Mouse (Mus musculus) kidney, adult 8-10 months (tissue): ENCODE data around the gene Tex10.
"Not testable (repeated sequence)": the region's sequence is repeated elsewhere in the genome, so short reads cannot be mapped to it uniquely, and the experiment has no call there.

Source experiments
- DNase-seq, 2 experiments: peaks; one replicate each; pipeline ENCODE4 v3.0.0; 2022

Tex10 gene

DNA sequence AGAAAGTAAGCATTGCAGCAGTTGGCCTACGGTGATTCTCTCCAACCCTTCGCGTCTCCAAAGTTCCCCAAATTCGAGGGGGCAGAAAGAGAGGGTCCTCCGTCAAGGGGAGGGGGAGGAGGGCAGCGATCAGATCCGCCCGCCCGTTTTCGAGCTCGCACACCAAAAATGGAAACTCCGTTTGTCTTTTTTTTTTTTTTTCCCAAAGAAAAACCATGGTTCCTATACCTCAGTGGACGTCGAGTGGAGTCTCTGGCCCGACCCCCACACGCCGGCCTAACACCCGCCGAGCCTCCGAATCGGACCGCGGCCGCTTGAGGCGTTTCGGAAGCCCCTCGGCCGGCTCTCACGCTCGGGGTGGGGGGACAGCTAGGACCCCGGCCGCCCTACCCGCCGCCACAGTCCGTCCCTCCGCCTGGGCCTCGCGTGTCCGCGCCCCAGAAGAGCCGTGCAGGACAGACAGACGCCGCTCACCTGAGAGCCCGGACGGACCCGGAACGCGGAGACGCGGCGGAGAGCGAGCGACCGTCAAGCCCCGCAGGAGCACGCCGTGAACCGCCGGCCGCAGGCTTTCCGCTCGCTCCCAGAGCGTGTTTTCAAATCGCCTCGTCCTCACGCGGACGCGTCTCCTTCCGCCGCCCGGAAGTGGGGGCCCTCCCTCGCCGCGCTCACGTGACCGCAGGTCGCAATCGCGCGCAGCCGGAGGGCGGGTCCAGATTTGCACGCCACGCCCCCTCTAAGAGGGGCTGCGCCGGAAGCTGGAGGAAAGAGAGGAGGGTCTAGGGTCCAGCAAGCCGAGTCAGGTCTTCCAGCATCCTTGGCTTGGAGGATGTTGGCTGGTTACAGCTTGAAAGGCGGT is at the start of gene Tex10:
Gene Tex10 (minus strand): TSS at position 668 of the 859 bp plus-strand sequence.
- DNase-seq: peak; percentile 82 to 86

DNA sequence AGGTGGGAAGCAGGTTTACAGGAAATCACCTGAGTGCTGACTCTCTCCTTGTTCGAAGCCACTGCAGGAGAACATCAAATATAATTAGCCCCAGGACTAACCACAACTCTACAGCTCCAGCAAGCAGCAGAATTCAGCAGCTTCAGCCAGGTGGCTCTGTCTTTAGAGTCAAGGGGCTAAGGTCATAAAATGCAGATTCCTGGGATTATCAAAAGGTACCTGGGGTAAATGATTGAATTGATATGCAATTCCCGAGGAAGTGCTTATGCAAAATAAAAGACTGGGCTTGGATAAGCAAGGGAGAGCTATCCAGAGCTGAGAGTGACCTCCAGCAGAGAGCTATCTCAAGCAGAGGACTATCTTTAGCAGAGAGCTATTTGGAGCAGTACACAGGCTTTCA is 37.6 kb upstream of the Tex10 start:
- DNase-seq: no peak

DNA sequence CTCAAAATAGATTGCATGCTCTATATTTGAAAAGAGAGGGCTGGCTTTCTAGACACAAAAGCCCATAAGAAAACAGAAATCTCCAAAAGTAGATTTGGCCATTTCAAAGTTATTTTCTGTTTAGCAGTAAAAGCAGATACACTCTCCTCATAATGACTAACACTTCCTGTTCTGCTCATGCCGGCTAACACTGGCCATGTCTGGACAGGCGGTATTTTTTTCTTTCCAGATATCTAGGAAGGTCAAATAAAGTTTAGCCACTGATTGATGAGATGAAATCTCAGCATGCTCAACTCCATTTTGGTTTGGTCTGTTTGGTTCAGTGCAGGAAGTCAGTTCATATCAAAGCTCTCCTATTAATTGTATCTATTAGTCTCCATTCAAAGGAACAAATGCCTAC is 19.3 kb upstream of the Tex10 start:
- no peak for DNase-seq

DNA sequence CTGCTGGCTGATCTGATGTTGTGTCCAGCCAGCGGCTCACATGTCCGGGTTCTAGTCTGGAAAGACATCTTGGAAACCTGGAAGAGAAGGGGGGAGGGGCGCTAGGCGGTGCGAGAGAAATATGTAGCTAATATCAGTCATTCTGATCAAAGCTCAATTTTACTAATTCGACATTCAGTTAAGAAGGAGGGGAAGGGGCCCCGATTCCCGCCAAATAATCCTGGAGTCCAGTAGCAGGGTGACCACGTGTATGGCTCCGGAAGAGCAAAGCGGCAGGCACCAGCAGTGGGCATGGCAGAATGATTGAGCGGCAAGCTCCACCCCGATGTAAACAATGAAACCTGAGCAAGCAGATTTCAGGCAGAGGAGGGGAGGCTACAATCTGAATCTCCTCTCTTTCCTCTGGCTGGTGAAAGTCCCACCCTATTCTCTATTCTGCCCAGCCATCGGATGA is 18.1 kb upstream of the Tex10 start:
- DNase-seq: no peak

DNA sequence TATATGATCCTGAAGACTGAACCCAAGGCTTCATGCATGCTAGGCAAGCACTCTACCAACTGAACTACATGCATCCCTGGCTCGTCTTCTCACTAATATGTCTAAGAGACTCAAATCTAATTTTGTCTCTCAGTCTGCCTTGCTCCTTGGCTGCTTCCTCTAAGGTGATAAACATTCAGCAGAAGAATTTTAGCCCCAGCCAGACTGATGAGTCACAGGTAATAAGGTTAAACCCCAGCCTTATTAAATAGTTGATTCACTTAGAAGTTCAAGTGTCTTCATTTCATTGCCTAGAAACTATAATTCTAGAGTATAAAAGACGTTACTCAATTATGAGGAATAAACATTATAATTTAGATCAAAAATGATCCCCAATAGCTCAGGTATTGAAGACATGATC is 15.7 kb upstream of the Tex10 start:
- no peak for DNase-seq

DNA sequence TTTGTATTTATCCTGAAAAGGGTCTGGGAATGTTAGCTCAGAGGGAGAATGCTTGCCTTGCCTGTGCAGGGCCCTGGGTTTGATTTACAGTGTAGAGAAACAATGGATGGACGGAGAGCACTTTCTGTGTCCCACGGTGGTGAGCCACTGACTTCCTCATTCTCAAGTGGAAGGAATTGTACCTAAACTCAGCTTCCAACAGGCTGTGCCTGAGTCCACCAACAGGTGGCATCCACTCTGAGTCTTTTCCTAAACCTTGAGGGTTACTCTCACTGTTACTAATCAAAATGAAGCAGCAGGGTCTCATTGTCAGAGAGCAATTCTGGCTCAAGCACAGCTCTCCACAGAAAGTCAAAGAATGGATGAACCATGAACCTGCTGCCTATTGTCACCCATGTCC is 8.0 kb upstream of the Tex10 start:
- DNase-seq: peak in 1 of 2 experiments; percentile 22

DNA sequence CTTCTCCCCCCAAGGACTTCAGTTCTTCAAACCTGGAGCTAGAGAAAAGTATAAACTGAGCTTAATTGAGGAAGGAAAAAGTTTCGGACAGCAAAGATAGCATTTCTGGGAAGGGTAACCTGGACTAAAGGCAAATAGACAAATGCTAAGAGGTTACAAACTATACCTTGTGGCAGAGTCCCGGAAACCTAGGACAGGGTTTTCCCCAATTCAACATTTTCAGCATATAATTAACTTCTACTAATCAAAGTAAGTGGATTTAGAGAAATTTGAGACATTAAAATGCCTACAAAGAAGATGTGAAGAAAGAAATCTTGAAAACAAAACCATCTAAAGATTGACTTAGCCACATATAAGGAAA is 372 bp upstream of the Tex10 start:
- no peak for DNase-seq

DNA sequence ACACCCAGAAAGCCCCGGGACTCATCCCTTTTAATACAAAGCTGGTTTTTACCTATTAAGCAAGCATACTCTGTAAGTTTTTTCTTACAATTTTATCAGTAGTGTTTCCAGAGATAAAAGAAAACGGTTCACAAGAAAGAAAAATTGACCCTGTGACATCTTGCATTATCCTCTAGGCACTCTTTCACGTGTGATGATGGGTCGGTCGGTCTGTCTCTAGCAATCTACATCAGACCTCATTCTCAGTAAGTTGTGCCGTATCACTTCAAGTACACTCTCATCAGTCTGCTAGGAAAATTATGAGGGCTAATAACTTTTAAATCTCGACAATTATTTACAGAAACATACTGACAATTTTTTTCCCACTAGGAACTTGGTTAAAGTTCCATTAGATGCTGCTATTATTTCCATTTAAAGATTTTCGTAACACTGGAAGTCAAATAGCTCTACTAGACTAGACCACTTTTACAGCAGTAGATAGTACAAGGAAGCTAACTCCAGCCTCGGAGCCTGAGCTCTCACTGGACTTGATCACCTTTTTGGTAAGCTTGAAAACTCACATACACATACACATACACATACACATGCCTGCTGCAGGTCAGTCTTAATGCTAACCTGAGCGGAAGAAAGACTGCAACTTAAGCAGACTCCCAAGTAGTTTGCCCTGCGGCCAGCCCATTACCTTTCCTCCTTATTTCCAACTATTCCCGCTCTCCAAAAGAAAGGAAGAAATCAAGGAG is 1.0 kb downstream of the Tex10 start:
- peak in 1 of 2 experiments; percentile 14 for DNase-seq

DNA sequence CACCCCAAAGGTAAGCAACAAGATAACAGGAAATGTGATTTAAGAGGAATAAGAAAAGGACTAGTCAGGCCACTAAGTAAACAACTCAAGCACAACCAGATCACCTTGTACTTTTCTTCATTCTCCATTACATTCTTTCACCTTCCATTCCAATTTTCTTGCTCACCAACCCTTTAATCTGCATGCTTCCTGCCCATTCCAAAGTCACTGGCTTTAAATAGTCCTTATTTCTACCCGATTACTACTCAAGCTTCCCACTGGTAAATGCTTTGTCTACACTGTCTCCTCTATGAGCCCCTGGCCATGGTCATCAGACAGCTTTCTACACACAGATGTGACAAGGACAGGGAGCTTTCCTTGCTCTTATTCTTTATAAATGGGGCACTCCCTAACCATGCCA is 2.3 kb downstream of the Tex10 start:
- no peak for DNase-seq

DNA sequence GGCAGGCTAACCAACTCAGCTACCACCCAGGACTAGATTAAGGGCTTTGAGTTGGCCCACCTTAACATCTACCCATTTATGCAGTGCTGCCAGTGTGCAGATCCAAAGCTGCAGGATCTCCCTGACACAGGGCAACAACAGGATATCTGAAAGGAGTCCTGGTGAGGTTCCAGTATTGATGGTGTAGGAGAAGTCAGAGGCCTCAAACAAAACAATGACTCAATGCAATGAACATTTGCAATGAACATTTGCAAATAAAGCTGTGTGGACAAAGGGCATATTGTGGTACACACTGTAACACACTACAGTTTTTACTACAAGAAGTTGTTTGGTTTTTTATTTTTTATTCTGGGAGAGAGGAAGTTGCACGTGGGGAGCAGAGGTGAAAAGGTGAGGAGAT is 12.2 kb downstream of the Tex10 start:
- DNase-seq: no peak

DNA sequence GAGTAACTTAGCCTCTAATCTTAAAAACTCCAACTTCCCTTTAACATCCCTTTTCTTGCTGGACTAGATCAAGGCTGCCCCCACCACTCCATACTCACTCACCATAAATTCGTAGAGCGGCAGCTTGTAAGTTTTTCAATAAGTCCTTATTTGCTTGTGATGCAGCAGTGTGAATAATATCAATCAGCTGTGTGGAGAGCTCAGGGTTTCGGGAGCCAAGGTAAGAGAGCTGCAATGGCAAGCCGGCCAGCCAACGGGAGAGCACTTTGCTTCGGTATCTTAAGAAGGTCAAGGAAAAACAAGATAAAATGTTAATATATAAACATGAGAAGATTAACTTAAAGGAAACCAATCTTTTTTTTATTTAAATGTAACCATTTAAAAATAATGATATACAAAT is 14.8 kb downstream of the Tex10 start:
- no peak for DNase-seq

DNA sequence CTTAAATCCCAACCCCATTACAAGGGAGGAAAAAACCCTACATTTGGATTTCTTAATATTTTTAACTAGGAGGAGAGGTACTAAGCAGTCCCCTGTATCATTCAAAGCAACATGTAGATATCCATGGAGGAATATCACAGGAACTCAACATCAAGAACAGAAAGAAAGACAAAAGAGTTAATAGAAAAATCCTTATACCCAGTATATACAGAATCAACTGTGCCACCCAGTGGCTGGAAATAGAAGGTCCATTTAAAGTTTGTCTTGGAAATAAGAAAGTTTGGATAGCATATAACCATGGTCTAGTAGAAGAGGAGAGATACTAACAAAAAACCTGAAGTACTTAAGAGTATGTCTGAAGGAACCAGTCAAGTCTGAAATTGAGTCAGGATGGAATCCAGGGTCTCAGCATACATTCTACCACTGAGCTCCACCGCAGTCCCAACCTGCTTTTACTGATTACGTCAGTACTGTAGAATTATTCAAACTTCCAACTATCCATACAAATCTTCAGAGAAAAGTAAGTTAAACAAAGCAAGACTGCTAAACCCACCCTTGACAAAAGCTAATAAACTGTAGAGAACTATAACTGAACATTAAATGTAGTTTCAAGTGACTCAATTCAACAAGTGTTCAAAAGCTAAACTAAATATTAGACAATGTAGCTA is 19.0 kb downstream of the Tex10 start:
- no peak for DNase-seq

DNA sequence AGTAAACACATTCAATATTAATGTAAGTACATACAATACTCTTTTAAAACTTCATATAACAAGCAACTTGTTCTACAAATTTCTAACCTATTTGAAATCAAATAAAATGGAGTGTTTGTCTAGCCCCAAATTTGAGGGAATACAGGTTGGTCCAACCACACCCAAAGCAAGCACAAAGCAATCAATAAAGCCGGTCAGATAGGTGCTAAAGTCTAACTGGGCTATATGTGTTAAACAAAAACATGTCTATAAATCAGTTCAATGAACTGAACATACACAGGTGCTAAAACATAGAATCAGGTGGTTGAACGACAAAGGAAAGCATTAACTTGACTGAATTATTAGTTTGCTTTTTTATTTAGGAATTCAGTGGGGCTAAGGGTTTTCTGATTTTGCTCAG is 45.2 kb downstream of the Tex10 start:
- no peak for DNase-seq

DNA sequence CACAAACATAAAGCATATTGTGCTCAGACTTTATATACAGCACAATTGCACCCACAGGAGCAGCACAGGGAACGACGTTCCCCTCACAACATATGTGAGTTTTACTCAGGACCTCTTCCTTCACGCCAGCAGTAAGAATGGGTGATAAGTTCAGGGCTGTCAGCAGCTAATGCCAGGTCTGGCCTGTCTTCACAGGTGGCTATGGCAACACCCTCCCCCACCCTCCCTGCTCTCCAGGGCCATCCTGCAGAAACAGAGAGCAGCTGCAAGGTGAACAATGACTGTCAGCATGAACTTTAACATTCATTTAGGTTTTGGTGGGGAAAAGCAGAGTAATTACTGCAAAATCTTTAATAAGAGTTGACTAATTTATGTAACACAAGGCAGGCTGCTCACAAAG is 45.8 kb downstream of the Tex10 start:
- DNase-seq: no peak

DNA sequence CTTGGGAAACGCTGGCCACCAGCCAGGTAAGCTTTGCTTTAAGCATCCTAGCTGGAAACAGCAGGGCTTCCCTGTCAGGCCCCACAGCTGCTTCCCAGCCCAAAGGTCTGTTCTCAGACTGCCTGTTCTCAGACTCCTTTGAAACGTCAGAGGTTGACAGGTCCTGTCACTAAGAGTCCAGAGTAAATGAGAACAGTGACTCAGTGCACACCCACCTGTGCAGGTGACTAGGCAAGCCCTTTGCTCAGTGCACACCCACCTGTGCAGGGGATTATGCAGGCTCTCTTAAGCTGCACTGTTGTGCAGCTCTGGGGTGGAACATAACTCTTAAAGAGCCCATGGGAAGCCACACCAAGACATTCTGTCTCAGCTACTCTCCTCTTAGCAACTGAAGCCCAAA is 49.5 kb downstream of the Tex10 start:
- DNase-seq: no peak

DNA sequence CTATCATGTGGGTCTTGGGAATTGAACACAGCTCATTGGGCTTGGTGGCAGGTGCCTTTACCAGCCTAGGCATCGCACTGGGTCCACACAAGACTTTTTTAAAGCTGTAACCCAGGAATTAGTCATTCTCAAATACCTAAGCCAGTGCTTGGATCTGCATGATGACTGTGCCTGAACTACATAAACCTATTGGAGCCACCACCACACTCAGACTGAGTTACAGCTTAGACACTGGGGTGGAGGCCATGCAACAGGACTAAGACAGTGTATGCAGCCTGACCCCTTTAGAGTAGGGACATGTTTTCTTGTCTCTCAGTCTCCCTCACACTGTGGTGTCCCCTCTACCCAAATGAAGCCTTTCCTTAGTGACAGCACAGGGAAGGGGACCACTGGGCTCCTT is 50.6 kb downstream of the Tex10 start:
- DNase-seq: no peak

DNA sequence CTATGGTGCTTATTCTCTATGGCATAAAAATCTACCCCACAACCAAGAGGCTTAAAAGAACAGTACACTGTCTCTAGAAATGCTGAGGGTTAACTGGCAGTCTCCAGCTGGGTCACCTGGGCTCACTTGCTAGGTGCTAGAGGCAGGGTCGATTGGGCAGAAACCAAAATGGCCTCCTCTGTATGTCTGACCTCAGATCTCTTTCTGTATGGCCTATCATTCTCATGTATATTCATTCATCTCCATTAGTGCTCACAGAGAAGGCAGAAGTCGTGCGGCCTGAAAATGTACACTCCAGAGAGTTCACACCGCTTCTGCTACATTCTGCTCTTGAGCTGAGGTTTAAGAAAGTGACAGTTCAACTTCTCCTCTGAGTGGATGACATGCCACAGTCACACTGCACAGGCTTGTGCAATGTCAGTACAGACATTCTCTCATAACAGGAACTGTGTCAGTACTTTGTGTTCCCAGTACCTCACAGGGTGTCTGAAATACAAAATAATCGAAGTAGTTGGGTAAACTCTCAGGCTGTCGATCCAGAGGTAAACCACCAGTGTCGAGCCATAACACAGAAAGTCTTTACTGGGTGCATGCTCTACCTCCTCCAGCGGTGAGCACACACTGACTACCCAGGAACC is 54.3 kb downstream of the Tex10 start:
- no peak for DNase-seq

DNA sequence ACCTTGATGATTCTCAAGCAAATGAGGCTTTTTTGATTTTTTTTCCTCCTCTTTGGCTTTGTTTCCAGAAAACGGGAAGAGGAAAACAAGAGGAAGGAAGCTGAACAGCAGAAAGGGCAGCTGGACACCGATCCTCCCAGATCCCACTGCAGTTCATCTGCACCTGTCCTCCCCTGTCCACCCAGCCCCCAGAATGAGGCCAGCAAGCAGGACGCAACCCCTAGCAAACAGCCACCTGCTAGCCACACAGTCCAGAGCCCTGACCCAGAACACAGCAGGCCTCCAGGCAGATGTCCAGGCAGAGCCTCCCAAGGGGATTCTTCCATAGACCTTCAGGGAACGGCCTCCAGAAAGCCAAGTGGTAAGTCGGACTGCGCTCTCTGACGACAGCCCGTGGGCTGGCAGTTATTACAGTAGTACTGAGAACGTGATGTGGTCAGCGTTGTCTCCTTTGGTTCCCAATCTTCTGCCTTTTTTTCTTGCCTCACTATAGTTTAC is 57.4 kb downstream of the Tex10 start:
- DNase-seq: no peak

DNA sequence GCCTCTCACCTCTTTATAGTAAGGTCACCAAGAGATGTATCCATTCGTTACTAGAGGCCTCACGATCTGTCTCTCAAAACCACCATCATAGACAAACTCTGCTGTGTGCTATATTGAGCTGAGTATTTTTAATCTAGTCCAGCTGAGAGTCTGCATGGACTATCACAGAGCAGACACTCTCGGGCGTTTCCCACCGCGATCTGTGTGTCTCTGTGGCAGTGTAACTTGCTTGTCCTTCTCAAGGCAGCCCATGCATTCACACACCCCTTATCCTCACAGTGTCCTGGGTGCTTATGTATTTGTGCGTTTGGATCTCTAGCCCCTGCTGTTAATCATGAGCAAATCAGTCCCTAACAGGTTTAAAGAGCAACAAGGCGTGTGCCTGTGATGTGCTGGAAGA is 59.8 kb downstream of the Tex10 start:
- no peak for DNase-seq

DNA sequence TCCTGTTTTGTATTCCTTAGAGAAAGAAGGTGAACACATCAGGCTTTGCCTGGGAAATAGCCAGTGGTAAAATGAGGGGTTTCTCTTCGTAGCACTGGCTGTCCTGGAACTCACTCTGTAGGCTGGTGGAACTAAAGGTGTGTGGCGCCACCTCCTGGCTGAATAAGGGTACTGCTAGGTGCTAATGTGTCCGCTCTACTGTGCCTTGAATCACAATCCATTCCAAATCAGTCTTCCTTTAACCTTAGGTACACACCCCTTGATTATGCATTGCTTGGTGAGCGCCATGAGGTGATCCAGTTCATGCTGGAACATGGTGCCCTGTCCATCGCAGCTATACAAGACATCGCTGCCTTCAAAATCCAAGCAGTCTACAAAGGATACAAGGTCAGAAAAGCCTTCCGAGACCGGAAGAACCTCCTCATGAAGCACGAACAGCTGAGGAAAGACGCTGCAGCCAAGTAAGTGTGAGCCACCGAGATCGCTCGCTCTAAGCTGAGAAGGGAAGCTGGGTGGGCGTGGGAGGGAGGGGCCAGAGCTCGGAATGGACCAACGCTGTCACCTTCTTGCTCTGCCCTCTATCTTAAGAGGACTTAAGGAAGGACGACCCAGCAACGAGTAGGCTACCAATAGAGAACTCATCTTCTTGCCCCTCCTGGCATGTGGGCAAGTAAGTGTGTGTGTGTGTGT is 65.8 kb downstream of the Tex10 start:
- DNase-seq: peak; percentile 7 to 41

DNA sequence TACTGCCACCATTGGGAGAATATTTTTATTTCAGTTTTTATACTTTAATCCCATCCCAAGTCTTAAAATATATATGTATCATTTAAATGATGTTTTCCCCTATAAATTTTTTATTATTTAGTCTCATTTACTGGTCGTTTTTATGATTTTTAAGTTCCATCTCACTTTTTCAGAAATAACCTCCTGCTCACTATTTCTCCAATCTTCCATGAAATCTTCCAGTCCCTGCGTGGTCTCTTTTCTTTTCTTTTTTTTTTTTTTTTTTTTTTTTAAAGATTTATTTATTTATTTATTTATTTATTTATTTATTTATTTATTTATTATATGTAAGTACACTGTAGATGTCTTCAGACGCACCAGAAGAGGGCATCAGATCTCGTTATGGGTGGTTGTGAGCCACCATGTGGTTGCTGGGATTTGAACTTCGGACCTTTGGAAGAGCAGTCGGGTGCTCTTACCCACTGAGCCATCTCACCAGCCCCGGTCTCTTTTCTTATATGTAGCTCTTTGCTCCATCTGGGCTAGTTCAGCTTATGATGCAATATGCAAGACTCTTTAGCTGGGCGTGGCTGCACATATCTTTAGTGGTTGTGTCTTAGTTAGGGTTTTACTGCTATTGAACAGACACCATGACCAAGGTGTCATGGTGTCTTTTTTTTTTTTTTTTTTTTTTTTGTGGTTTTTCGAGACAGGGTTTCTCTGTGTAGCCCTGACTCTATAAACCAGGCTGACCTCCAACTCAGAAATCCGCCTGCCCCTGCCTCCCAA is 67.4 kb downstream of the Tex10 start:
- DNase-seq: not testable (repeated sequence)
